Mouse (Mus musculus) megakaryocyte, embryonic 14.5 days (primary cell): ENCODE data around the gene Pold1.

Experiments
- FLI1 ChIP-seq: IDR thresholded peaks from 2 replicates; pipeline ENCODE4 v1.6.1; 2012; ENCODE audit warnings: low read length, inconsistent platforms, mixed read lengths
- GATA1 ChIP-seq: IDR thresholded peaks from 3 replicates; pipeline ENCODE4 v1.6.1; 2012; ENCODE audit warnings: mixed read lengths, low read length, inconsistent platforms, borderline replicate concordance

- TF ChIP-seq GATA1: no peak
- TF ChIP-seq FLI1: no peak
Observed at GRCm38 (mm10) chr7:44552141-44552908, 3.7 kb upstream of the Pold1 start.
